Mouse (Mus musculus): ENCODE data around the gene Ptpn18. TPM values are rescaled to one million over a fixed set of nuclear protein-coding genes. Genes with fewer than 3 reads are reported as not detected.

Gene Ptpn18
- 7.6 and 7.9 TPM in 2 replicates for polyA plus RNA-seq (2014; fragmentation: Nextera tagmentation; extraction: Ambion mirVana)

DNA sequence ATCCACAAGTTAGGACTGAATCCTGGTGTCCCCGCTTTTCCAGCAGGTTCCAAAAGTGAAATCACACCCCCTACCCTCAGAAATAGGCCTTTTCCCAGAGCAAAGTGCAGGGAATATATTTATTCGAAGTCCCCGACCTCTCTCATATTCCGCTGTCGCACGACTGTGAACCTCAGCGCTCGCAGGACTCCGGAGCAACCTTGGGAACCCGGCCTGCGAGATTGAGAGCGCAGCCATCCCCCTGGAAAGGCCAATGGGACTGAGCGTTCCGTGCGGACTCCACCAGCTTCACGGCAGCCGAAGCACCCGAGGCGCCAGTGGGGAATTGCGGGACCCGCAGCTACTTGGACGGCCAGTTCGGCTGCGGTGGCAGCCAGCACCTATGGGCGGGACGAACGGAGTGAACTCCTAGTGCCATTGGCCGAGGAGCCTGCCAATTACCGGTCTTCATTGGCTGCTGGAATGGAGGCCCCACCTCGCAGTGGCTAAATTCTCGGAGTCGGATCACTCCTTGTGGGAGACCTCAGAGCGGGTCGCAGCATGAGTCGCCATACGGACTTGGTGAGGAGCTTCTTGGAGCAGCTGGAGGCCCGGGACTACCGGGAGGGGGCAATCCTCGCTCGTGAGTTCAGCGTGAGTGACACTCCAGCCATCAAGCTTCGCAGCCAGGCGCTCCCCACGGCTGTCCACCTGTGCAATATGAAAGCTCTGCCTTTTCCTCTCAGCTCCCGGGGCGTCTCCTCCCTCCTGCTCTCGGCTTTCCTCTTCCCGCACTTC, at the start of gene Ptpn18:
Gene Ptpn18 (plus strand): TSS at position 479 of the 777 bp plus-strand sequence.
- peak; percentile 95 for DNase-seq (ENCODE audit: low spot score)
- peaks cover 19% of the 10 kb centered on the region; the same call in 1 of the 2 replicates for H3K27me3 ChIP-seq (ENCODE audit: control insufficient read depth, insufficient read depth, low read length)
- H3K4me3 ChIP-seq (ENCODE audit: low read depth, low read length) = peak within 1 kb of the TSS; percentile 40
- no peaks in the 10 kb centered on the region for H3K9me3 ChIP-seq (ENCODE audit: control insufficient read depth, low read length)
- peak; percentile 88 for ATAC-seq (ENCODE audit: insufficient number of reproducible peaks, low FRiP score, low TSS enrichment, low read depth)
- H3K36me3 ChIP-seq (ENCODE audit: control insufficient read depth, insufficient read depth, low read length) = no peaks in the 10 kb centered on the region
- H3K4me2 ChIP-seq (ENCODE audit: low read depth, severe bottlenecking) = peak within 1 kb of the TSS; percentile 74
- H3K9ac ChIP-seq (ENCODE audit: low read length) = peak within 1 kb of the TSS; percentile 35; the same call in 1 of the 2 replicates
- no peak within 1 kb of the TSS for H3K27ac ChIP-seq (replicated peaks; ENCODE audit: low read depth, low read length)
- WGBS = 1% methylated on average over 48 of the region's 48 CpGs
- no peaks in the 10 kb centered on the region for H3K4me1 ChIP-seq (ENCODE audit: control insufficient read depth, insufficient read depth, low read length)

DNA sequence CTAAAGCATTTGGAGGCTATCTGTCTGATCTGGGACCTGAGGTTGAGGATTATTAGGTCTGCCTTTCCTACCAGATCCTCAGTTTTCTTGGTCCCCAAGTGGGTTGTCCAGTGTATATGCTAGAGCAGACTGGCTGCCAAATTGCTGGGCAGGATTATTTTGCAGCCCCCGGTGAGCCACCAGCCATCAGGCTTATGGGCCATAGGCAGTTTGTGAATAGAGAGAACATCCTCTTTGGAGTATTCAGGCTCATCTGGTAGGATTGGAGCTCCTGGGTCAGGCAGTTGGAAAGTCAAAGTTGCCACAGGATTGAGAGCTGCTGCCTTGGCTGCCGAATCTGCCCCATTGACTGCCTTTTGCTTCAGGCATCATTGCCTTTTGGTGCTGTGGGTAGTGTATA, 31.1 kb upstream of the Ptpn18 start:
- 96% methylated on average over 2 of the region's 2 CpGs for WGBS
- H3K9me3 ChIP-seq (ENCODE audit: control insufficient read depth, low read length) = peaks cover 16% of the 10 kb centered on the region
- DNase-seq (ENCODE audit: low spot score) (no peak), ATAC-seq (ENCODE audit: insufficient number of reproducible peaks, low FRiP score, low TSS enrichment, low read depth) (no peak)
- no peaks in the 10 kb centered on the region for H3K27me3 ChIP-seq (ENCODE audit: control insufficient read depth, insufficient read depth, low read length)
- H3K9ac ChIP-seq (ENCODE audit: low read length) = no peak overlapping the region
- no peaks in the 10 kb centered on the region for H3K36me3 ChIP-seq (ENCODE audit: control insufficient read depth, insufficient read depth, low read length)
- no peak overlapping the region for H3K27ac ChIP-seq (replicated peaks; ENCODE audit: low read depth, low read length)
- H3K4me3 ChIP-seq (ENCODE audit: low read depth, low read length) = no peak overlapping the region
- no peaks in the 10 kb centered on the region for H3K4me1 ChIP-seq (ENCODE audit: control insufficient read depth, insufficient read depth, low read length)
- no peak overlapping the region for H3K4me2 ChIP-seq (ENCODE audit: low read depth, severe bottlenecking)

DNA sequence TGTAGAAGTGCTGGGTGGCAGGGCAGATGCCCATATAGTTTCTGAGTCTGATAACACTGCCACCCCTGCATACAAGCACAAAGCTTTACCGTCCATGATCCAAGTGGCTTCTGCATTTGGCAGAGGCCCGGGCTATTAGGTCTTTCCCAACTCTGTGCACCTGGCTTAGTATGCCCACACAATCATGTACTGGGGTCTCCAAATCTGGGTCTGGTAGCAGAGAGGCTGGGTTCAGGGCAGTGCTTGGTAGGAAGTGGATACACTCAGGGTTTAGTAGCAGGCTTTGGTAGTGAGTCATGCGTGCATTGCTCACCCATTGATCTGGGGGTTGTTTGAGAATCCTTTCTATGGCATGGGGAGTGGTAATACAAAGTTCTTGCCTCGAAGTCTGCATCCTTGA, 30.3 kb upstream of the Ptpn18 start:
- Histone ChIP-seq H3K36me3 (ENCODE audit: control insufficient read depth, insufficient read depth, low read length) (no peaks in the 10 kb centered on the region), H3K9ac (ENCODE audit: low read length) (no peak overlapping the region), H3K4me1 (ENCODE audit: control insufficient read depth, insufficient read depth, low read length) (no peaks in the 10 kb centered on the region), H3K4me3 (ENCODE audit: low read depth, low read length) (no peak overlapping the region), H3K27me3 (ENCODE audit: control insufficient read depth, insufficient read depth, low read length) (no peaks in the 10 kb centered on the region), H3K9me3 (ENCODE audit: control insufficient read depth, low read length) (peaks cover 16% of the 10 kb centered on the region), H3K4me2 (ENCODE audit: low read depth, severe bottlenecking) (no peak overlapping the region), H3K27ac (replicated peaks; ENCODE audit: low read depth, low read length) (no peak overlapping the region)
- DNase-seq (ENCODE audit: low spot score) (no peak), ATAC-seq (ENCODE audit: insufficient number of reproducible peaks, low FRiP score, low TSS enrichment, low read depth) (no peak)
- 96% methylated on average over 4 of the region's 4 CpGs for WGBS

GRCm38 (mm10) chr1:34430981-34431380, 28.6 kb upstream of the Ptpn18 start:
- H3K4me2 ChIP-seq (ENCODE audit: low read depth, severe bottlenecking) = no peak overlapping the region
- H3K36me3 ChIP-seq (ENCODE audit: control insufficient read depth, insufficient read depth, low read length) = no peaks in the 10 kb centered on the region
- H3K4me1 ChIP-seq (ENCODE audit: control insufficient read depth, insufficient read depth, low read length) = no peaks in the 10 kb centered on the region
- no peak for DNase-seq (ENCODE audit: low spot score)
- no peak overlapping the region for H3K9ac ChIP-seq (ENCODE audit: low read length)
- H3K27ac ChIP-seq (replicated peaks; ENCODE audit: low read depth, low read length) = no peak overlapping the region
- no peaks in the 10 kb centered on the region for H3K27me3 ChIP-seq (ENCODE audit: control insufficient read depth, insufficient read depth, low read length)
- H3K4me3 ChIP-seq (ENCODE audit: low read depth, low read length) = no peak overlapping the region
- WGBS = 94% methylated on average over 3 of the region's 3 CpGs
- H3K9me3 ChIP-seq (ENCODE audit: control insufficient read depth, low read length) = peaks cover 16% of the 10 kb centered on the region
- ATAC-seq (ENCODE audit: insufficient number of reproducible peaks, low FRiP score, low TSS enrichment, low read depth) = no peak

DNA sequence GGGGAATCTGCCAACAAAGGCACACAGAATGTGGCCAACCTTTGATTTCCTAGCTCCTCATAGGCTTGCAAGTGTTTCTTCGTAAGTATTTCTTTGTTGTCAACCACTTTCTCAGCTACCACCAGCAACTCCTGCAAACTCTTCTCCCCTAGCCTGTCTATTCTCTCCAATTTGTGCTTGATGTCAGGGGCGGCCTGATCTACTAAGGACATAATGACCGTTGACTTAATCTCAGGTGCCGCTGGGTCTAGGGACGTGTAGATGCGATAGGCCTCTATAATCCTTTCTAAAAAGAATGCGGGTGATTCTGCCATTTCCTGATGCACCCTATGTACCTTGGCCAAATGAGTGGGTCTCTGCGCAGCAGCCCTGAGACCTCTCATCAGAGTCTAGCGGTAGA, 28.1 kb upstream of the Ptpn18 start:
- H3K27me3 ChIP-seq (ENCODE audit: control insufficient read depth, insufficient read depth, low read length) = no peaks in the 10 kb centered on the region
- H3K9me3 ChIP-seq (ENCODE audit: control insufficient read depth, low read length) = peaks cover 16% of the 10 kb centered on the region
- H3K9ac ChIP-seq (ENCODE audit: low read length) = no peak overlapping the region
- H3K4me3 ChIP-seq (ENCODE audit: low read depth, low read length) = no peak overlapping the region
- H3K4me2 ChIP-seq (ENCODE audit: low read depth, severe bottlenecking) = no peak overlapping the region
- no peaks in the 10 kb centered on the region for H3K4me1 ChIP-seq (ENCODE audit: control insufficient read depth, insufficient read depth, low read length)
- ATAC-seq (ENCODE audit: insufficient number of reproducible peaks, low FRiP score, low TSS enrichment, low read depth) (no peak), DNase-seq (ENCODE audit: low spot score) (no peak)
- no peak overlapping the region for H3K27ac ChIP-seq (replicated peaks; ENCODE audit: low read depth, low read length)
- no peaks in the 10 kb centered on the region for H3K36me3 ChIP-seq (ENCODE audit: control insufficient read depth, insufficient read depth, low read length)
- WGBS = 95% methylated on average over 9 of the region's 9 CpGs

DNA sequence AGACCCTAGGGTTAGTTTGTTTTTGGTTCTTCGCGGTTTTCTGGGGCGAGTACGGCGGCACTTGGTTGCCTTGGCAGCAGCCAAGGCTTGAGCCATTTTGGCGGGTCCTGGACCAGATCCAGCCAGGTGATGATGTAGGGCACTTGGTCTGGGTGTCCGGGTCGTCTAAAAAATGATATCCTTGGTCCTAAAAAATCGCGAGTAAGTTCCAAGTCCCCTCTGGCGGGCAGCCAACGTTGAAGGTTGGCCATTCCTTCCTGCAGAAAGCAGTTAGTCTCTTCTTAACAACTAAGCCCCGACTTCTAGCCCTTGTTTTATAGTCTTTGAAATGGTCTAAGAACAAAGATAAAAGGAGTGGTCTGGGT, 27.2 kb upstream of the Ptpn18 start:
- no peaks in the 10 kb centered on the region for H3K4me1 ChIP-seq (ENCODE audit: control insufficient read depth, insufficient read depth, low read length)
- WGBS = 62% methylated on average over 13 of the region's 13 CpGs
- H3K9ac ChIP-seq (ENCODE audit: low read length) = no peak overlapping the region
- H3K27me3 ChIP-seq (ENCODE audit: control insufficient read depth, insufficient read depth, low read length) = no peaks in the 10 kb centered on the region
- H3K9me3 ChIP-seq (ENCODE audit: control insufficient read depth, low read length) = peaks cover 16% of the 10 kb centered on the region
- H3K4me3 ChIP-seq (ENCODE audit: low read depth, low read length) = peak overlapping the region; percentile 29
- no peak overlapping the region for H3K27ac ChIP-seq (replicated peaks; ENCODE audit: low read depth, low read length)
- no peaks in the 10 kb centered on the region for H3K36me3 ChIP-seq (ENCODE audit: control insufficient read depth, insufficient read depth, low read length)
- DNase-seq (ENCODE audit: low spot score) = no peak
- ATAC-seq (ENCODE audit: insufficient number of reproducible peaks, low FRiP score, low TSS enrichment, low read depth) = no peak
- peak overlapping the region; percentile 51 for H3K4me2 ChIP-seq (ENCODE audit: low read depth, severe bottlenecking)

- H3K27ac ChIP-seq (replicated peaks; ENCODE audit: low read depth, low read length) = no peak overlapping the region
Measured at GRCm38 (mm10) chr1:34432776-34433481, 26.6 kb upstream of the Ptpn18 start.

DNA sequence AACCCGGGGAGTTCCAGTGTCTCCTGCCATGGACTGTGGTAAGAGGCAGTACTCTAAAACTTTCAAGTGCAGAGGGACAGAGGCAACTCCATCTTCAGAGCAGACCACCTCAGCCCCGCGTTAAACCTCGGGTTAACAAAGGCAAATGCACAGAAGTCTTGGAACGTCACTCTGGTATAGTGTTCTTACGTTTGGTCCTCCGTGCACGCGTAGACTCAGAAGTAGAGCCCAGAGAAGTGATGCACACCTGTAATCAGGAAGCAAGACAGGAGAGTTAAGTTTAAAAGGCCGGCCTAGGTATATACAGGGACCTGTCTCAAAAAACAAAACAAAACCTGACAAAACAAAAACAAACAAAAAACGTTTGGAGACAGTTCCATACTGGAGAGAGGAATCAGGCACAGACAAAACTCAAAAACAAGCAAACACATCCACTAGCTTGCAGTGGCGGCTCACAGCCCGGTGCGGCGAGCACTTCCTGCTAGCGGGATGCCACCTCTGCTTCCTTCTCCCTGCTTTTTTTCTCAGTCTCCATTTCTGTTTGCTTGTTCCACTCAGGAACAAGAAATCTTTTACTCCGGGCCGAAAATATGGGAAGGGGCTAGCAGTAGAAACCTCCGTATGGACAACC, 25.6 kb upstream of the Ptpn18 start:
- ATAC-seq (ENCODE audit: insufficient number of reproducible peaks, low FRiP score, low TSS enrichment, low read depth) (no peak), DNase-seq (ENCODE audit: low spot score) (peak; percentile 60)
- Histone ChIP-seq H3K27ac (replicated peaks; ENCODE audit: low read depth, low read length) (no peak overlapping the region), H3K4me1 (ENCODE audit: control insufficient read depth, insufficient read depth, low read length) (peaks cover 4% of the 10 kb centered on the region; the same call in 1 of the 2 replicates), H3K27me3 (ENCODE audit: control insufficient read depth, insufficient read depth, low read length) (no peaks in the 10 kb centered on the region), H3K9me3 (ENCODE audit: control insufficient read depth, low read length) (peaks cover 16% of the 10 kb centered on the region), H3K36me3 (ENCODE audit: control insufficient read depth, insufficient read depth, low read length) (no peaks in the 10 kb centered on the region), H3K4me2 (ENCODE audit: low read depth, severe bottlenecking) (peak overlapping the region; percentile 36), H3K4me3 (ENCODE audit: low read depth, low read length) (peak overlapping the region; percentile 62), H3K9ac (ENCODE audit: low read length) (peak overlapping the region; percentile 23; the same call in 1 of the 2 replicates)
- 12% methylated on average over 19 of the region's 19 CpGs for WGBS

More at GRCm38 (mm10) chr1:34432776-34433481, 26.6 kb upstream of the Ptpn18 start:
- Histone ChIP-seq H3K4me3 (ENCODE audit: low read depth, low read length) (peak overlapping the region; percentile 29), H3K4me2 (ENCODE audit: low read depth, severe bottlenecking) (peak overlapping the region; percentile 51), H3K27me3 (ENCODE audit: control insufficient read depth, insufficient read depth, low read length) (no peaks in the 10 kb centered on the region), H3K9me3 (ENCODE audit: control insufficient read depth, low read length) (peaks cover 16% of the 10 kb centered on the region), H3K4me1 (ENCODE audit: control insufficient read depth, insufficient read depth, low read length) (no peaks in the 10 kb centered on the region), H3K36me3 (ENCODE audit: control insufficient read depth, insufficient read depth, low read length) (no peaks in the 10 kb centered on the region), H3K9ac (ENCODE audit: low read length) (peak overlapping the region; percentile 66)
- WGBS = 14% methylated on average over 35 of the region's 35 CpGs
- DNase-seq (ENCODE audit: low spot score) (peak; percentile 73), ATAC-seq (ENCODE audit: insufficient number of reproducible peaks, low FRiP score, low TSS enrichment, low read depth) (no peak)

All from limb, embryonic 11.5 days (tissue).